Mouse (Mus musculus) heart, adult 2 months (tissue): Measurements from ENCODE around the gene Gm21988.

Source experiments
- CTCF ChIP-seq: fragments of 200-600 bp; IDR thresholded peaks from 2 replicates; pipeline ENCODE4 v1.8.1; 2022; ENCODE audit warnings: antibody characterized with exemption, mild to moderate bottlenecking, moderate library complexity
- POLR2A ChIP-seq: fragments of 200-500 bp; IDR thresholded peaks from 2 replicates; pipeline ENCODE4 v1.6.1; 2011; ENCODE audit warnings: mild to moderate bottlenecking, low read depth, low read length, control low read depth; ENCODE audit not compliant: insufficient read depth

DNA sequence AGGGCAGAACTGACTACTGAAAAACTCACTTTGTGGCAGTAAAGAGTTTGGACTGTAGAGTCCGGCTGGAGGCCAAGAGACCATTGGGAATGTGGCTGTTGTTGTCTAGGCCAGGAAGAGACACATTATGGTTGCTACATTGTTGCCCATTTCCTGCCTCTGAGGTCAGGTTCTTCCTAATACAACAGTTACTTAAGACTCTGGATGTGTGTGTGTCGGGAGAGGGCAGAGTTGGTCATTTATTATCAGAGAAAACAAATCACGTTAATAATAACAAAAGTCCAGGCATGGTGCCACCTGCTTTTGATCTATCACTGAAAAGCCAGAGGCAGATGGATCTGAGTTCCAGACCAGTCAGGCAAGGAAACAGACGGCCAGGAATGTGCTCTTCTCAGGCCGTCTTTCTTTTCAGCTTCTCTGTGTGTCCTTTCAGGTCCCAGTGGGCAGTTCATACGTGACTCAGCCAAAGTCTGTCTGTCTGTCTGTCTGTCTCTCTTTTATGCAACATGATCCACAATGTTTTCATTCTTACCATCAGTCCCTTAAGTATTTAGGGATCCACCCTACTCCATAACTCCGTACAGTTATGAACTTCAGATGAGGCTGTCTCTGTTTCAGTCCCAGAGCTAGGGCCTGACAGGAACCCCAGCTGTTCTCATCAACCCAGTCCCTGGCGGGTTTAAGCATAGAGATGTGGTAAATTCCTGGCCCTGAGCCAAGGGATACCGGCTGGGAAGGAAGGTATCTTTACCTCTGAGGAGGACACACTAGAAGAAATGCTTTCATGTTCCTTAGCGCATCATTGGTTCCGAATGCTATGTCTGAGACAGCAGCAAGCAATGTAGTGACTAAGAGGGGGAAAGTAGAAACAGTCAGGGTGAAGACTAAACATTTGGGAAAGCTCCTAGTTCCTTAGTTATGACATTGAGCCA, 46.0 kb downstream of the Gm21988 start:
- TF ChIP-seq POLR2A (no peak), CTCF (no peak)
